Mouse (Mus musculus): Measurements from ENCODE around the gene Hsf2bp. TPM values are rescaled to one million over a fixed set of nuclear protein-coding genes. Genes with fewer than 3 reads are reported as not detected.

The Hsf2bp gene
- polyA plus RNA-seq, 1 experiment = 5.1 TPM

DNA sequence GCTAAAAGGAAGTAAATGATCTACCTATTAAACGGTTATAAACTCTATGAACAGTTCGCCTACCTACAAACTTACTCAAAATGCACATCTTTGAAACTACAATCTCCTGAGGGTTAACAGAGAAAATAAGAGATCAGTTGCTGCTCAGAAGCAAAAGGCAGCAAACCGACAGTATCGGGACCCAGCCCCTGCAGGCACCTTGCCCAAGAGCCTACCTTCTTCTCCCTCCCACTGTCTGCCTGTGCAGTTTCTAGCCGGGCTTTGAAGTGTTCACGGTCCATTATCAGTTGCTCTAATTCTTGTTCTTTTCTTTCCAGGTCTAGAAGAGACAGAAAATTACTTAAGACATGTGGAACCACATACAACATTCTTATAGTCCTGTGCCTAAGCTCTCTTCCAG, 13.6 kb downstream of the Hsf2bp start:
- peak; percentile 56 for DNase-seq
- peak overlapping the region; percentile 88 for H3K27ac ChIP-seq (ENCODE audit: insufficient read depth, low read depth, low read length)
- TF ChIP-seq POLR2A (IDR thresholded peaks at IDR 0.05; ENCODE audit: low read depth, low read length) (no peak), CTCF (conservative IDR thresholded peaks at IDR 0.05; ENCODE audit: insufficient read depth, insufficient read length, low read depth, low read length) (no peak)

DNA sequence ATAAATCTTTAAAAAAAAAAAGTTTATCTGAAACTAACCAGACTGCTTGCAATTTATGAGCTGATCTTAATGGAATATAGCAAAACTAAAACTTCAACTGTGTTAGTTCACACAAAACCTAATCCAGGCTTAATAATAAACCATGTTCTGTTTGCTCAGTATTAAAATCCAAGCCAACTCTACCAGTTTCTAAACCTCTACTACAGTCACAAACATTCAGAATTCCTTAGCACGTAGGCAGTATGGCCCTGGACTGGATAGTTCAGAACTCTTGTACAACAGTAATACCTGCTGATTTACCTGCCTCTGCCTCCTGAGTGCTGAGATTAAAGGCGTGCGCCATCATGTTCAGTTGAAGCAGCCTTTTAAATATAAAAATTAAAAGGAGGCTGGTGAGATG, 14.2 kb downstream of the Hsf2bp start:
- 56% methylated on average over 3 of the region's 3 CpGs for WGBS
- TF ChIP-seq POLR2A (IDR thresholded peaks at IDR 0.05; ENCODE audit: low read depth, low read length) = no peak
- no peak for TF ChIP-seq CTCF (conservative IDR thresholded peaks at IDR 0.05; ENCODE audit: insufficient read depth, insufficient read length, low read depth, low read length)
- no peak overlapping the region for H3K4me3 ChIP-seq (ENCODE audit: insufficient read depth, low read depth, low read length)
- peak; percentile 80 for DNase-seq
- no peaks in the 10 kb centered on the region for H3K36me3 ChIP-seq (ENCODE audit: control insufficient read depth, insufficient read depth, low read length)
- peaks cover 31% of the 10 kb centered on the region for H3K4me1 ChIP-seq (ENCODE audit: control insufficient read depth, insufficient read depth, low read length)
- peak overlapping the region; percentile 88 for H3K27ac ChIP-seq (ENCODE audit: insufficient read depth, low read depth, low read length)
- no peaks in the 10 kb centered on the region for H3K27me3 ChIP-seq (replicated peaks; ENCODE audit: control insufficient read depth, insufficient read depth, low read length)

More for the DNA sequence above, 13.6 kb downstream of the Hsf2bp start:
- Histone ChIP-seq H3K4me1 (ENCODE audit: control insufficient read depth, insufficient read depth, low read length) (peaks cover 31% of the 10 kb centered on the region), H3K36me3 (ENCODE audit: control insufficient read depth, insufficient read depth, low read length) (no peaks in the 10 kb centered on the region), H3K27me3 (replicated peaks; ENCODE audit: control insufficient read depth, insufficient read depth, low read length) (no peaks in the 10 kb centered on the region), H3K4me3 (ENCODE audit: insufficient read depth, low read depth, low read length) (no peak overlapping the region)
- WGBS = 40% methylated on average over 6 of the region's 6 CpGs

DNA sequence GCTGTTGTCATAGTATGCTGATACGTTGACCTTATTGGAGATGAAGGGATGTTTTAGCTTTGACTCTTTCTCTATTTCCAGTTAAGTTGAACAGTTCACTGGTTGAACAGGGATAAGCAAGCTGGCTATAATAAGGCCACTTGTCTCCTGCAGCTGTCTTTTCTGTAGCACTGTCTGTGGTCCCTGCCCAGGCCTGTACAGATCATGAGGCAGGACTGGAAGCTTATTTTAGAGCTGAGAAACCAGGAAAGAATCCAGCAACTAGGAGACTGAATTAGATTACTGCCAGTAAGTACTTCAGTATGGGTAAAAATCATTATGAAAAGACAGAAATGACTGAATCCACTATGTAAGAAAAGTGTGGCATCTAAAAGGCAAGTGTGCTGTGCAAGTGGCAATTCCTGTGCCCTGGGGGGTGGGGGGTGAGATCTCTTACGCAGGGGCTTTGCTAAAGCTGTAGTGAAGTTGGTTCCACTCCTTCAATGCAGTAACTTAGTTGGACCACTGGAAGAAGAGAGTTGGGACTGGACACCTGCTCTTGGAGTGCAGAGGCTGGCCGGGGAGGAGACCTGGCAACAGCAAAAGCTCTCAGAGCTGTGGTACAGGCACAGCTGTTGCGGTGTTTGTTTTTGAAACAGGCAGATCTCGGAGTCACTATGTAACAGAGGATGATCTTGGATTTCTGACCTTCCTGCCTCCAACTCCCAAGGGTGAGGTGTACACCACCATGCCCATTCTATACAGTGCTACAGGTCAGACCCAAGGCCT, 17.8 kb downstream of the Hsf2bp start:
- H3K4me3 ChIP-seq (ENCODE audit: insufficient read depth, low read depth, low read length) = no peak overlapping the region
- H3K36me3 ChIP-seq (ENCODE audit: control insufficient read depth, insufficient read depth, low read length) = no peaks in the 10 kb centered on the region
- DNase-seq = no peak
- H3K27me3 ChIP-seq (replicated peaks; ENCODE audit: control insufficient read depth, insufficient read depth, low read length) = no peaks in the 10 kb centered on the region
- TF ChIP-seq CTCF (conservative IDR thresholded peaks at IDR 0.05; ENCODE audit: insufficient read depth, insufficient read length, low read depth, low read length) (no peak), POLR2A (IDR thresholded peaks at IDR 0.05; ENCODE audit: low read depth, low read length) (no peak)
- 83% methylated on average over 5 of the region's 5 CpGs for WGBS
- no peak overlapping the region for H3K27ac ChIP-seq (ENCODE audit: insufficient read depth, low read depth, low read length)
- peaks cover 18% of the 10 kb centered on the region for H3K4me1 ChIP-seq (ENCODE audit: control insufficient read depth, insufficient read depth, low read length)

DNA sequence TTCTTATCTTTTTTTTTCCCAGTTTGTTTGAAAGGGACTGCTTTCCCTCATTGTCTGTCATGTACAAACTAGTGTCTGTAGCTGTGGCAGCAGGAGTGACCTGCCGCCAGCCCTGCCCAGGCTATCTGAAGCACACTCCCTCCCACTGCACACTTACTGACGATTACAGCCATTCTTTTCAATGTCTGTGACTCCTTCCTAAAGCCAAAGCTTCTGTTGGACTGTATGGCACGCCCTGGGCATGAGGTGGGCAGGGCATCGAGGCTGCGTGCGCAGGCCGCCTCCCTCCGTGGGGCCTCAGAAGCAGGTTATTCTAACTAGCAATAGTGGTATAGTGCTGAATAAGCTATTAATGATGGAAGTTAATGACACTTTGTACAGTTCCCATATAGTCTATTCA, 19.7 kb downstream of the Hsf2bp start:
- no peak overlapping the region for H3K4me3 ChIP-seq (ENCODE audit: insufficient read depth, low read depth, low read length)
- H3K27me3 ChIP-seq (replicated peaks; ENCODE audit: control insufficient read depth, insufficient read depth, low read length) = no peaks in the 10 kb centered on the region
- no peak for DNase-seq
- no peaks in the 10 kb centered on the region for H3K36me3 ChIP-seq (ENCODE audit: control insufficient read depth, insufficient read depth, low read length)
- peaks cover 3% of the 10 kb centered on the region; the same call in 1 of the 2 replicates for H3K4me1 ChIP-seq (ENCODE audit: control insufficient read depth, insufficient read depth, low read length)
- TF ChIP-seq CTCF (conservative IDR thresholded peaks at IDR 0.05; ENCODE audit: insufficient read depth, insufficient read length, low read depth, low read length) = no peak
- no peak for TF ChIP-seq POLR2A (IDR thresholded peaks at IDR 0.05; ENCODE audit: low read depth, low read length)
- 92% methylated on average over 8 of the region's 8 CpGs for WGBS
- no peak overlapping the region for H3K27ac ChIP-seq (ENCODE audit: insufficient read depth, low read depth, low read length)

GRCm38 (mm10) chr17:32013659-32014058, 22.5 kb downstream of the Hsf2bp start:
- no peaks in the 10 kb centered on the region for H3K27me3 ChIP-seq (replicated peaks; ENCODE audit: control insufficient read depth, insufficient read depth, low read length)
- DNase-seq = no peak
- H3K4me3 ChIP-seq (ENCODE audit: insufficient read depth, low read depth, low read length) = no peak overlapping the region
- H3K4me1 ChIP-seq (ENCODE audit: control insufficient read depth, insufficient read depth, low read length) = 0 out of 2 replicates have a peak, but pooled peaks cover under 1% of the 10 kb centered on the region
- no peaks in the 10 kb centered on the region for H3K36me3 ChIP-seq (ENCODE audit: control insufficient read depth, insufficient read depth, low read length)
- TF ChIP-seq CTCF (conservative IDR thresholded peaks at IDR 0.05; ENCODE audit: insufficient read depth, insufficient read length, low read depth, low read length) (no peak), POLR2A (IDR thresholded peaks at IDR 0.05; ENCODE audit: low read depth, low read length) (no peak)
- no peak overlapping the region for H3K27ac ChIP-seq (ENCODE audit: insufficient read depth, low read depth, low read length)

DNA sequence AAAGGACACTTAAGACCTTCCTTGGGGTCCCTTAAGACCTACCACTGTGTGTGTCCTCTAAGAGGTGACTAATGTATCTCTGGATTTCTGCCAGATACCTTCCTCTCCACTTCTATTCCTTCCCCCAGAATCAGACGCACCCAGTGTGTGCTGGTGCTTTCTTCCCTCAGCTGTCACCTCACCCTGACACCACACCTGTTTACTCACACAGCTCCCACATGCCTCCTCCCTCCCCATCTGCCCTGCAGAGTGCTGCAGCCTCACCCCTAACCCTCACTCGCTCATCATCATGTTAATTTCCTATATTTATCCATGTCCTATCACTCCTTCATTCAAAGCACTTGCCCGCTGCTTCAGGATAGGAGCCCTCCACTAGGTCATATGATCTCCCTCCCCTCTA, 23.9 kb downstream of the Hsf2bp start:
- 85% methylated on average over 3 of the region's 3 CpGs for WGBS
- H3K36me3 ChIP-seq (ENCODE audit: control insufficient read depth, insufficient read depth, low read length) = no peaks in the 10 kb centered on the region
- H3K4me3 ChIP-seq (ENCODE audit: insufficient read depth, low read depth, low read length) = no peak overlapping the region
- no peaks in the 10 kb centered on the region for H3K27me3 ChIP-seq (replicated peaks; ENCODE audit: control insufficient read depth, insufficient read depth, low read length)
- no peaks in the 10 kb centered on the region for H3K4me1 ChIP-seq (ENCODE audit: control insufficient read depth, insufficient read depth, low read length)
- no peak for TF ChIP-seq CTCF (conservative IDR thresholded peaks at IDR 0.05; ENCODE audit: insufficient read depth, insufficient read length, low read depth, low read length)
- TF ChIP-seq POLR2A (IDR thresholded peaks at IDR 0.05; ENCODE audit: low read depth, low read length) = no peak
- DNase-seq = no peak
- H3K27ac ChIP-seq (ENCODE audit: insufficient read depth, low read depth, low read length) = no peak overlapping the region

GRCm38 (mm10) chr17:32011694-32012093, 24.5 kb downstream of the Hsf2bp start:
- no peak for DNase-seq
- H3K4me3 ChIP-seq (ENCODE audit: insufficient read depth, low read depth, low read length) = no peak overlapping the region
- WGBS = 83% methylated on average over 6 of the region's 6 CpGs

More at GRCm38 (mm10) chr17:32011694-32012093, 24.5 kb downstream of the Hsf2bp start:
- H3K4me1 ChIP-seq (ENCODE audit: control insufficient read depth, insufficient read depth, low read length) = 0 out of 2 replicates have a peak, but pooled peaks cover 3% of the 10 kb centered on the region
- no peak overlapping the region for H3K27ac ChIP-seq (ENCODE audit: insufficient read depth, low read depth, low read length)
- no peaks in the 10 kb centered on the region for H3K36me3 ChIP-seq (ENCODE audit: control insufficient read depth, insufficient read depth, low read length)
- H3K27me3 ChIP-seq (replicated peaks; ENCODE audit: control insufficient read depth, insufficient read depth, low read length) = no peaks in the 10 kb centered on the region
- no peak for TF ChIP-seq CTCF (conservative IDR thresholded peaks at IDR 0.05; ENCODE audit: insufficient read depth, insufficient read length, low read depth, low read length)
- TF ChIP-seq POLR2A (IDR thresholded peaks at IDR 0.05; ENCODE audit: low read depth, low read length) = no peak

All from kidney, adult 2 months (tissue).